Mouse (Mus musculus) kidney, postnatal 0 days (tissue): ENCODE measurements at regions not wholly inside any gene's neighbourhood (a gene's known extent, or its start where the extent isn't known, plus 50 kb on each side); places are given as distances from the start of the nearest gene placed in this dataset.

ENCODE experiments used
- ATAC-seq: fragments of 200-750 bp; cut with Nextera tagmentation; replicated peaks from 2 replicates; pipeline ENCODE4 v1.8.0; 2017; ENCODE audit warnings: low read depth, moderate number of reproducible peaks, moderate TSS enrichment, moderate library complexity; ENCODE audit not compliant: low FRiP score
- DNase-seq: peaks from one replicate; pipeline ENCODE4 v3.0.0-alpha.2; 2016; ENCODE audit warnings: low spot score
- H3K27ac ChIP-seq: fragments of 300-500 bp; sonication (generic); 2 replicates; pipeline ENCODE4 v1.5.1; 2014; ENCODE audit warnings: mild to moderate bottlenecking
- H3K27me3 ChIP-seq: fragments of 300-500 bp; sonication (generic); 2 replicates; pipeline ENCODE4 v1.6.1; 2014; ENCODE audit warnings: low read length, mixed read lengths; ENCODE audit not compliant: insufficient read depth
- H3K36me3 ChIP-seq: fragments of 300-500 bp; sonication (generic); 2 replicates; pipeline ENCODE4 v1.6.1; 2014; ENCODE audit warnings: low read length, mixed read lengths; ENCODE audit not compliant: insufficient read depth
- H3K4me1 ChIP-seq: fragments of 300-500 bp; sonication (generic); replicated peaks from 2 replicates; pipeline ENCODE4 v1.6.1; 2014; ENCODE audit warnings: antibody characterized with exemption, low read length, mixed read lengths; ENCODE audit not compliant: insufficient read depth
- H3K4me2 ChIP-seq: fragments of 300-500 bp; sonication (generic); 2 replicates; pipeline ENCODE4 v1.6.1; 2014; ENCODE audit warnings: mild to moderate bottlenecking, low read length, moderate library complexity, mixed read lengths
- H3K4me3 ChIP-seq: fragments of 300-500 bp; sonication (generic); replicated peaks from 2 replicates; pipeline ENCODE4 v1.5.1; 2014; ENCODE audit warnings: low read depth, low read length
- H3K9ac ChIP-seq: fragments of 300-500 bp; sonication (generic); 2 replicates; pipeline ENCODE4 v1.6.1; 2014; ENCODE audit warnings: low read depth, low read length
- H3K9me3 ChIP-seq: fragments of 300-500 bp; sonication (generic); replicated peaks from 2 replicates; pipeline ENCODE4 v1.6.1; 2016; ENCODE audit warnings: low read length, inconsistent platforms, mixed read lengths
- CTCF ChIP-seq: IDR thresholded peaks from 2 replicates; pipeline ENCODE4 v1.5.1; 2016; ENCODE audit warnings: antibody characterized with exemption, low read depth, mild to moderate bottlenecking, moderate library complexity
- WGBS: fragments of 180-500 bp; shearing (Covaris S2); extraction: QIAGEN DNeasy Blood & Tissue Kit; methylation state at CpG from one replicate; pipeline ENCODE4 v1.1.7; 2014; 5-methylcytosine and 5-hydroxymethylcytosine counted together

DNA sequence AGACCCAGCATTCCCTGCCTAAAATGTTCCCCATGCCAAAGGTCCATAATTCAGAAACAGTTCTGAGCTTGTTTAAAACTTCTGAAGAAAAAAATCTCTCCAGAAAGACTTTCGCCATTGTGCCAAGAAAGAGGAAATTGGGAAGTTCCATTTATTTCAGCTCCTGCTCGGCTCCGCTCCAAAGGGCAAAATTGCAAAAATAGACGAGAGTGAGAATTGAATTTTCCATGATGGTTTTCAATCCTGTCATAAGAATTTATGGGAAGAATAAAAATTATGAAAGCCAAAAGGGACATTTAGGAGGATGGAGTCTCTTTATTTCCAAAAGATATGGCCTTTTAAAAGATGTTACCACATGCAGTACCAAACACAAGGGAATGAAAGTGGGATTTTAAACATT, 222.5 kb upstream of the Jmjd1c start:
- no peak for ATAC-seq
- 91% methylated on average over 4 of the region's 4 CpGs for WGBS

DNA sequence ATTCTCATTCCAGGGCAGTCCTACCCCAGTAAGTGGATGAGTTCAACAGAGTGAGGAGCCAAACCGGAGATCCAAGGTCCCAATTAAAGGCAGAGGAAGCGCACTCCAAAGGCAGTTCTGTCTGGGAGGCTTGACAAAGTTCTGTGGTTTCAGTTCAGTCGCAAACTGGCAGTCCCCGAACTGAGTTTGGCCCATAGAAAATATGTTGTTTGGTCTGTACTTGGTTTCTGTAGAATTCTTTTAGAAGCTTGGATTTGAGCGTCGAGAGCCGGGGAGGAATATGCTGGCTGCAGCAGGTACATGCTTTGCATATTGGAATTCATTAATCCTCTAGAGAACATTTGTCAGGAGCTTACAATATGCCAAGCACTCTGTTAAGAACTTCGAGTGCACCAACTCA, 216.9 kb upstream of the Jmjd1c start:
- ATAC-seq, result no peak
- no peak overlapping the region for H3K4me2 ChIP-seq
- no peak for DNase-seq
- H3K9me3 ChIP-seq, result no peaks in the 10 kb centered on the region
- no peak overlapping the region for H3K4me3 ChIP-seq
- H3K27me3 ChIP-seq, result no peaks in the 10 kb centered on the region
- WGBS, result 76% methylated on average over 8 of the region's 8 CpGs
- TF ChIP-seq CTCF, result no peak
- H3K36me3 ChIP-seq, result no peaks in the 10 kb centered on the region
- no peak overlapping the region for H3K9ac ChIP-seq
- no peaks in the 10 kb centered on the region for H3K4me1 ChIP-seq
- no peak overlapping the region for H3K27ac ChIP-seq

More for the DNA sequence above, 222.5 kb upstream of the Jmjd1c start:
- H3K4me2 ChIP-seq, result no peak overlapping the region
- no peak for DNase-seq
- H3K4me1 ChIP-seq, result no peaks in the 10 kb centered on the region
- no peaks in the 10 kb centered on the region for H3K9me3 ChIP-seq
- no peak for TF ChIP-seq CTCF
- no peak overlapping the region for H3K9ac ChIP-seq
- H3K27ac ChIP-seq, result no peak overlapping the region
- H3K4me3 ChIP-seq, result no peak overlapping the region
- no peaks in the 10 kb centered on the region for H3K27me3 ChIP-seq
- no peaks in the 10 kb centered on the region for H3K36me3 ChIP-seq

- Histone ChIP-seq H3K27me3 (no peaks in the 10 kb centered on the region), H3K4me2 (no peak overlapping the region), H3K4me3 (no peak overlapping the region), H3K4me1 (no peaks in the 10 kb centered on the region), H3K36me3 (no peaks in the 10 kb centered on the region), H3K9ac (no peak overlapping the region), H3K27ac (no peak overlapping the region), H3K9me3 (no peaks in the 10 kb centered on the region)
- 88% methylated on average over 5 of the region's 5 CpGs for WGBS
- DNase-seq, result no peak
- no peak for ATAC-seq
- no peak for TF ChIP-seq CTCF
Measured at GRCm38 (mm10) chr10:66882825-66883224, 213.1 kb upstream of the Jmjd1c start.

DNA sequence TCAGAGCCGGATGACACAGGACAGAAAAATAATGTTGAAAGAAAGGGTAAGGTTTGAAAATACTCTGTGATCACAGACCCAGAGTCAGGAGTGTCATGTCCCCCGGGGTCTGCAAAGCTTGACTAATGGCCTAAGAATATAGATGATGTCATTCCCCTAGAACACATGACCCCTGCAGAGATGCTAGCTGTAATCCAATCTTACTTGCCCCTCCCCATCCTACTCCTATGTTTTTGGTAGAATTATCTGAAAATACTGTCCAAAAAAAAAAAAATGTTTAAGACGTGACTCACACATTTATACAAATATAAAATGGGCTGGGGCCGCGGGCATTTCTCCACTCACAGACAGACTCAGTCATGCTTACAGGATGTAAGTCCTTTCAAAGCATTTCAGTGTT, 210.3 kb upstream of the Jmjd1c start:
- DNase-seq (no peak), ATAC-seq (no peak)
- Histone ChIP-seq H3K27ac (no peak overlapping the region), H3K36me3 (no peaks in the 10 kb centered on the region), H3K9me3 (no peaks in the 10 kb centered on the region), H3K9ac (no peak overlapping the region), H3K4me1 (no peaks in the 10 kb centered on the region), H3K27me3 (no peaks in the 10 kb centered on the region), H3K4me3 (no peak overlapping the region), H3K4me2 (no peak overlapping the region)
- WGBS, result 46% methylated on average over 5 of the region's 5 CpGs
- no peak for TF ChIP-seq CTCF

- no peak overlapping the region for H3K4me2 ChIP-seq
- TF ChIP-seq CTCF, result no peak
- DNase-seq, result no peak
- no peak overlapping the region for H3K4me3 ChIP-seq
- no peak for ATAC-seq
- no peaks in the 10 kb centered on the region for H3K9me3 ChIP-seq
- H3K27me3 ChIP-seq, result no peaks in the 10 kb centered on the region
- no peak overlapping the region for H3K9ac ChIP-seq
- no peaks in the 10 kb centered on the region for H3K4me1 ChIP-seq
- 75% methylated on average over 12 of the region's 12 CpGs for WGBS
- H3K36me3 ChIP-seq, result no peaks in the 10 kb centered on the region
- no peak overlapping the region for H3K27ac ChIP-seq
Measured at GRCm38 (mm10) chr10:66889786-66890555, 206.0 kb upstream of the Jmjd1c start.

- ATAC-seq (no peak), DNase-seq (no peak)
- Histone ChIP-seq H3K4me2 (no peak overlapping the region), H3K4me1 (no peaks in the 10 kb centered on the region), H3K27ac (no peak overlapping the region), H3K36me3 (no peaks in the 10 kb centered on the region), H3K9ac (no peak overlapping the region), H3K9me3 (no peaks in the 10 kb centered on the region), H3K27me3 (no peaks in the 10 kb centered on the region), H3K4me3 (no peak overlapping the region)
- WGBS, result 83% methylated on average over 1 of the region's 1 CpGs
- no peak for TF ChIP-seq CTCF
Measured at GRCm38 (mm10) chr10:66891811-66892210, 204.1 kb upstream of the Jmjd1c start.

DNA sequence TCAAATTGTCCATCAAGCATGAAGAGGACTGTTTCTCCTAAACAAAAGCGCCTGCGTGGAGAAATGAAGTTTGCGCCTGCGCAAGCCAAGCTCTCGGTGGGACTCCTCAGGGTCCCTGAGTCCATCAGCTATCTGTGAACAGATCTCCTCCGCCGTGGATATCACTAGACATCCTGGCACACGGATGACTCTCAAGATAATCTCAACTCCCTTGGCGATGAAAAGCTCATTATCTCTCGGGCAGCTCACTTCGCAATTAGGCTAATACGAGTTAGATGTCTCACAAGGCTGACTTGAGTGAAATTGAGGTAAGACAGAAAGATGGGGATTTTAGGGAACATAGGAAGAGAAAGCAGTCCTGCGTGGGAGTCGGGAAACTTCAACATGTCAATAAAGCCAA, 202.1 kb upstream of the Jmjd1c start:
- Histone ChIP-seq H3K36me3 (no peaks in the 10 kb centered on the region), H3K27ac (no peak overlapping the region), H3K4me1 (no peaks in the 10 kb centered on the region), H3K27me3 (no peaks in the 10 kb centered on the region), H3K9ac (no peak overlapping the region), H3K4me2 (no peak overlapping the region), H3K4me3 (no peak overlapping the region), H3K9me3 (no peaks in the 10 kb centered on the region)
- ATAC-seq (no peak), DNase-seq (no peak)
- TF ChIP-seq CTCF, result no peak
- 91% methylated on average over 14 of the region's 14 CpGs for WGBS
